Mouse (Mus musculus) CD4-positive, CD25-positive, alpha-beta regulatory T cell, adult 2 months (primary cell): Measurements from ENCODE around the gene En2.

Source experiments
- DNase-seq: peaks from one replicate; pipeline ENCODE4 v3.0.0-alpha.2; 2012; ENCODE audit warnings: low read depth, low spot score

En2 gene

GRCm38 (mm10) chr5:28178322-28178721, 12.8 kb downstream of the En2 start:
- no peak for DNase-seq

GRCm38 (mm10) chr5:28179237-28179790, 13.8 kb downstream of the En2 start:
- DNase-seq = no peak

GRCm38 (mm10) chr5:28191201-28192098, 26.0 kb downstream of the En2 start:
- DNase-seq = no peak

- DNase-seq = no peak
Measured at GRCm38 (mm10) chr5:28192099-28192454, 26.6 kb downstream of the En2 start.

- no peak for DNase-seq
Measured at GRCm38 (mm10) chr5:28195473-28195872, 30.0 kb downstream of the En2 start.

- no peak for DNase-seq
Measured at GRCm38 (mm10) chr5:28199089-28199873, 33.8 kb downstream of the En2 start.

- no peak for DNase-seq
Measured at GRCm38 (mm10) chr5:28203086-28203485, 37.6 kb downstream of the En2 start.

- no peak for DNase-seq
Measured at GRCm38 (mm10) chr5:28204678-28205077, 39.2 kb downstream of the En2 start.

- no peak for DNase-seq
Measured at GRCm38 (mm10) chr5:28206448-28206847, 41.0 kb downstream of the En2 start.

- no peak for DNase-seq
Measured at GRCm38 (mm10) chr5:28207043-28207442, 41.5 kb downstream of the En2 start.

- DNase-seq = no peak
Measured at GRCm38 (mm10) chr5:28208726-28209520, 43.4 kb downstream of the En2 start.

GRCm38 (mm10) chr5:28209549-28210431, 44.3 kb downstream of the En2 start:
- no peak for DNase-seq

GRCm38 (mm10) chr5:28210591-28211550, 45.4 kb downstream of the En2 start:
- no peak for DNase-seq

- DNase-seq = no peak
Measured at GRCm38 (mm10) chr5:28211651-28212310, 46.3 kb downstream of the En2 start.

GRCm38 (mm10) chr5:28213441-28213840, 47.9 kb downstream of the En2 start:
- DNase-seq = no peak

GRCm38 (mm10) chr5:28219596-28219995, 54.1 kb downstream of the En2 start:
- no peak for DNase-seq
